Mouse (Mus musculus): ENCODE measurements at regions not wholly inside any gene's neighbourhood (a gene's known extent, or its start where the extent isn't known, plus 50 kb on each side); places are given as distances from the start of the nearest gene placed in this dataset.

DNA sequence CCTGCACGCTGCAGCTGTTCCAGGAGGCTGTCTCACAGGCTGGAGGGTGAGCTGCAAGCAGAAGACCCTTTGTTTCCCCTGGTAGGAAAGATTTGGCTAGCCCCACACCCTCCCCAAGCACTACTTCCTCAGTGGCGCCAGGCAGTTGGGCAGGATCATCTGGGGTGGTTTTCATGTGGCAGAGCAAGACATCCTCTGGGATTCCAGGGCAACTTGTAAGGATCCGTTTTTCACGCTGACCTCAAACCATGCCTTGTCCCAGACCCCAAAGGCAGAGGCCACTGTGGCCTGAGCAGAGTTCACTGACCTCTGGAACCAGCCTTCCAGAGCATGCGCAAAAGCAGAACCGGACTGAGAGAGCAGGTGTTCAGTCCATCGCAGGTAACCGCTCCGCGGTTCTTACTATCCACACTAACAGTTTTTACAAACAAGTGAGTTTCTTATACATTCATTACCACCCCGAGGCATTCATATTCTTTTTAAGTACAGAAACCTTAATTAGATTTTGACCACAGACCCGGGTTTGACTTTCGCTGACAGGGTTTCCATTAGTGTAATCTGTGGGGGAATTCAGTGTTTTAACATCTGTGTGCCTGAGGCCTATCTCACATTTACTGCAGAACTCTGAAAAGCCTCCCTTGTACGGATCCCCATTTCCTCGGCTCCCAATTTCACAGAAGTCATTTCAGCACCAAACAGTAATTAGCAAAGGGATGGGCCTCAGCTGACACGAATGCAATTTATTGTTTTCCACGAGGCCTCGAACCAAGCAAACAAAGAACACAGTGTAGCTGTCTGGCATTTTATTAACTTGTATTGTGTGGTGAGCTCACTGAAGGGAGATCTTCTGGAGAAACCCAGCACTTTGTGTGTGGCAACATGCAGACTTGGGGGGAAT, 172.9 kb upstream of the Lmo4 start:
- no peak for TF ChIP-seq CTCF (IDR thresholded peaks at IDR 0.05)
- TF ChIP-seq EP300 (IDR thresholded peaks at IDR 0.05; ENCODE audit: insufficient read depth, low read depth, low read length) = no peak
- no peak for TF ChIP-seq POLR2A (IDR thresholded peaks at IDR 0.05; ENCODE audit: insufficient read depth, low read depth, low read length)
